Mouse (Mus musculus): ENCODE data around the gene Zfp184. TPM values are rescaled to one million over a fixed set of nuclear protein-coding genes. Genes with fewer than 3 reads are reported as not detected.
A peak's percentile ranks its signal among the peaks of the same experiment; 100 is the strongest.

Gene Zfp184
- total RNA-seq, 2 experiments from 2014 or later = 13.3 to 15.7 TPM

DNA sequence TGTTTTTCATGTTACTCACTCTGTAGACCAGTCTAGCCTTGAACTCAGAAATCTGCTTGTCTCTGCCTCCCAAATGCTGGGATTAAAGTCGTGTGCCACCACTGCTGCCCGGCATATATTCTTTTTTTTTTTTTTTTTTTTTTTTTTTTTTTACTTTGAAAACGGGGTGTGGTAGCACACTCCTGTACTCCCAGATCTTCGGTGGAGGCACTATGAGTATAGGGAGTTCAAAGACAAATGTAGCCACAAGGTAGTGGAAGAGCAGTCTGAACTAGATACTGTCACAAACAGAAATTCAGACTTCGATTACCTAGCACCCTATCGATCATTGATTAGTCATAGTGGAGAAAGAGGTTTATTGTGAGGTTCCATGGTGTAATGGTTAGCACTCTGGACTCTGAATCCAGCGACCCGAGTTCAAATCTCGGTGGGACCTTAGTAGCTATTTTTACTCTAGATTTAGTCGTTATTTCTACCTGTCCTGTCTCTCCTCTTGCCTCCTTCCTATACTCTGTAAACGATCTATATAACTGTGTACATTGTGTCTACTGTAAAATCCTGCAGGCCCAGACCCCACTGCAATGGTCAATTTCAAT lies 25.0 kb upstream of the Zfp184 start:
- no peak for ATAC-seq (replicated peaks; ENCODE audit: poor library complexity, severe bottlenecking)

DNA sequence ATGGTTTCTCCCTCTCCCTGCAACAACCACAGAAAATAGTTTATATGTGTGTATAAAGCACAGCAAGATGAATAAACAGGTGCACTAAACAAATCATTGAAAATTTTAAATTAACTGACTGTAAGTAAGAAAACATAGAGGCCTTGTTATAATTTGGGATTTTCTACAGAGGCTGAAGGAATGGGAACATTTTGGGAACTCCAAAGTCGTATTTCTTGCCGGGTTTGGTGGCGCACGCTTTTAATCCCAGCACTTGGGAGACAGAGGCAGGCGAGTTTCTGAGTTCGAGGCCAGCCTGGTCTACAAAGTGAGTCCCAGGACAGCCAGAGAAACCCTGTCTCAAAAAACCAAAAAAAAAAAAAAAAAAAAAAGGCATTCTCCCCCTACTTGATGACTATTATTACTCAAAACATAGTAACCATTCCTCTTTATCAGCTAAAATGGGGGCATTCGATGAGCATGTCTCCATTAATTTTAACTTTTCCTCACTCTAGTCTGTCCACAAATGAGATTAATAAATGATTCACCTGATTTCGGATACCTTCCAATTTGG lies 24.1 kb upstream of the Zfp184 start:
- ATAC-seq (replicated peaks; ENCODE audit: poor library complexity, severe bottlenecking) = no peak

DNA sequence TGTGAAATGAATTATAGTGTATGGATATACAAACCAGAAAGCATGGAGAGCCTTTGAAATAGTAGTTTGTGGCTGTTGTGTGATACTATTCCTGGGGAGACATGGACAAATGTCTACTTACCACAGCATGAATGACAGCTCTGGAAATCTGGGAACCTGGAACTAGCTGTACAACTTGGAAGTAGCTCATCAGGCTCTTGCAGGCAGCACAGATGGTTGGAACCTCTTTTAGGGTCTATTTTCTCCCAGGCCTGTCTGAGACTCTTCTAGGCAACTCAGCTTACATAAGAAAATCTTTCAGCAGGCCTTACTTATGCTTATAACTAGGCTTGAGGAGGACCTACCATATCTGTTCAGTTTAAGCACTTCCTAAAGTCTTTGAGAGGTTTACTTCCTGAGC lies 21.5 kb upstream of the Zfp184 start:
- ATAC-seq (replicated peaks; ENCODE audit: poor library complexity, severe bottlenecking) = no peak

DNA sequence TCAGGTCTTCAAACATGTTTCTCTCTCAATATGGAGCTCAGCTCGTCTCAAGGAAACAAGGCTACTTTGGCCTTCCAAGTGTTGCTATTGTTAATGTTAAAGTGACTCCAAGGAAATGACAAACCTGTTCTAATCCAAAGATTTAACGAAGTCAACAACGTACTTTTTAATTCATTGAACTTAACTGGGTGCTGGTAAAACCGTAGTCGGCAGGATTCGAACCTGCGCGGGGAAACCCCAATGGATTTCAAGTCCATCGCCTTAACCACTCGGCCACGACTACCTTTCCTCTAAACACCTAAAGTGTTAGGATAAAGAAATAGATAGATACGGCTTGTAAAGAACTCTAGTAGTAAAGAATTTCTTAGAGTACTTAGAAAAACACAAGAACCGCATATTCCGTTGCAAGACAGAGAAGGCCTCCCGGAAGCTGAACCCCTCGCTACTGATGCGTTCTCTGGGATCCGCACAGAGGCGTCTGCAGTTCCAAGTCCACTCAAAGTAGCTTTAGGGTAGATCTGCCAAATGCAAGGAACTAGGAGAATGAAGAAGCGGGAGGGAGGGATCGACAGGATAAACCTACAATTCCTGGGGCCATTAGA lies 20.1 kb upstream of the Zfp184 start:
- ATAC-seq (replicated peaks; ENCODE audit: poor library complexity, severe bottlenecking) = no peak

DNA sequence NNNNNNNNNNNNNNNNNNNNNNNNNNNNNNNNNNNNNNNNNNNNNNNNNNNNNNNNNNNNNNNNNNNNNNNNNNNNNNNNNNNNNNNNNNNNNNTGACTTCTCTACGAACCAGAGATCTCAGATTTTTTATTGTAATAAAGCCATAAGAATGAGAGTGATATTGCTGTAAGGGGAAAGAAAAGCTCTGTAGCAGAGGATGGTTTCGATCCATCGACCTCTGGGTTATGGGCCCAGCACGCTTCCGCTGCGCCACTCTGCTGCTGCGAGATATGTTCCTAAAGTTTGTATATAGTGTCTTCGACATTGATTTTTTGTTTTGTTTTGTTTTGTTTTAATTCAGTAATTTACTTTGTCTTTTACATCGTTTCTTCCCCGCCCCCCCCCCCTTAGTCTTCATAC lies 13.9 kb upstream of the Zfp184 start:
- no peak for ATAC-seq (replicated peaks; ENCODE audit: poor library complexity, severe bottlenecking)

DNA sequence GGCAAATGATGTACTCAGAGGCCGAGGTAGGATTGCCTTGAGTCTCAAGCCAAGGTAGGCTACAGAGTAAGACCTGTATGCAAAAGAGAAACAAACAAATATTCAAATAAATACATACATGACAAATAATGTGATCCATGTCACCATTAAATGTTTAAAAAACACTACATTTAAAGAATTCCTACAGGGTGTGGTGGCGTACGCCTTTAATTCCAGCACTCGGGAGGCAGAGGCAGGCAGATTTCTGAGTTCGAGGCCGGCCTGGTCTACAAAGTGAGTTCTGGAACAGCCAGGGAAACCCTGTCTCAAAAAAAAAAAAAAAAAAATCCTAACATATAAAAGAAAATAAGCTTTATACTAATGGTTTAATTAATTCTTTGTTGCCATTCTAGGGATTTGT lies 13.2 kb upstream of the Zfp184 start:
- ATAC-seq (replicated peaks; ENCODE audit: poor library complexity, severe bottlenecking) = no peak

DNA sequence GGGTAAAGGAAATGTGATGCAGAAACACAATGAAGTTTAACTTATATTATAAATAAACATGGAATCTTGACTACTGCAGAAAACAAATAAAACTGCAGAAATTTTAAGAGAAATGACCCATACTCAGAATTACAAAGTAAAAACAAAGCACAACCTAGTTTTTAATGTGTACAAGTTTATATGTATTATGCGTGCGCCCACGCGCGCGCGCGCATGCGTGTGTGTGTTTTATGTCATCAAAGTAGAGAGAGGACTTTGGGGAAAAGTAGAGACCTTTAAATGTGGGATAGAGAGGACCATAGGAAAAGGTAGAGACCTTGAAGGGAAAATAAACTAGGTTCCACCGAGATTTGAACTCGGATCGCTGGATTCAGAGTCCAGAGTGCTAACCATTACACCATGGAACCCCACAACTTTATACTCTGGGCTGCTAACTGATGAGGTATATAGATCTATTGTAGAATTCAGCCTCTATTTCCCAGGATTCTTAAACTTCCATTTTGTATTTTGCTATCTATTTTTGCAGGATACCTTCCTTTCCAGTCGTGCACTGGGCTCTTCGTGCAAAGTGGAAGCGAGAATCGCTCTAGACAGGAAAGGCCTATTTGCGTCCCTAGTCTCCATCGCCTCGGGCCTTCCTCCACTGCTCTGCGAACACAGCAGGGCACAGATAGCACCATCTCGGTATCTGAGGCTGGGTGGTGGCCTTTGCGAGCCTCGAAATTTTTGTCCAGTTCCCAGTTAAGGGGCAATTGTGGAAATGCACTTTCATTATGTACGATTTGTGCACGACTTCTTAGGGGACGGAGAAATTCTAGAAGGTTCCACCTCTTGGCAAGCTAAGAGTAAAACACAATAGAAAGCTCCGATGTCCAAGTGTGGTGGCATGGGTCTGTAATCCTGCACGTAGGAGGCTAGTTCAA lies 11.0 kb upstream of the Zfp184 start:
- no peak for ATAC-seq (replicated peaks; ENCODE audit: poor library complexity, severe bottlenecking)

DNA sequence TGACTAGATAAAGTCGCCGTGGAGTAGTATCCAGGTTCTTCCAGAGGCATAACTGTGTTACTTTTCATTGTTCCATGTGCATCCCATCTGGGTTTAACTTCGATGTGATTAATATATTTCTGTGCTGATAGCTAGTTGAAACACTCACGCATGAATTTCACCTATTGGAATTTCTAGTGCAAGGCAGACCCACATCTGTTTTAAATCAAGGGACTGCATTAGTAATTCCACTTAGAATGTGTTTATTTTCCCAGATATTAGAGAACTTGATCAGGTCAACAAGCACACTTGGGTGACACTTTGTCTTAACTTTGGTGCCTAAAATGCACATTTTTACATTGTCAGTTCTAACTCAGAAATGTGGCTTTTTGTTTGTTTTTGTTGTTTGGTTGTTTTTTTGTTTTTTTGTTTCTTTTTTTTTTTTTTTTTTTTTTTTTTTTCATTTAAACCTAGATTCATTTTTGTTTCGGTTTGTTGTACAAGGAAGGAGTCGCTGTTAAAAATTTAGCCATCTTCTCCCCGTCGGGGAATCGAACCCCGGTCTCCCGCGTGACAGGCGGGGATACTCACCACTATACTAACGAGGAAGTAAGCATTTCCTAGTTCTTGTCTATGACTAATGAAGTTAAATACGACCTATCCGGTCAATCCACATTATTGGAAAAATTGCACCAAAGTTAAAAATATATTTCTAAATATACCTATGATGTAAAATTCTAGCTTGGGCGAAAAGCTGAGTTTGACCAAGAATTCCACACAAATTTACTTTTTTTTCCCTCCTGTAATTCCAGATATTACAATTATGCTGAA lies 9.7 kb upstream of the Zfp184 start:
- peak; percentile 57 for ATAC-seq (replicated peaks; ENCODE audit: poor library complexity, severe bottlenecking)

DNA sequence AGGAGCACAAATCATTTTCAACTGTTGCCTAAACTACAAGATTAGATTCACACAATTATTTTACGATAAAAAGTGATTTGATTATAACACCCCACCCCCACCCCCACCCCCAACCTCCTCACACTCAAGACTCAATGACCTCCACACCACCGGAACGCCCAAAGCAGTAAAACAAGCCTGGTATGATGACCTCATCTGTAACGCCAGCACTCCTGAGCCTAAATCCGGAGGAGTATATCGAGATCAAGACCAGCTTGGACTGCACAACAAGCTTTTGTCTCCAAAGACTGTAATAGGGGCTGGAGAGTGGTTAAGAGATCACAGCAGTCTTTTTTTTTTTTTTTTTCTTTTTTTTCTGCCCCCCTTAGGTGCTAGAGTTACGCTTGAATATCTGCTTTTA lies 9.1 kb upstream of the Zfp184 start:
- no peak for ATAC-seq (replicated peaks; ENCODE audit: poor library complexity, severe bottlenecking)

DNA sequence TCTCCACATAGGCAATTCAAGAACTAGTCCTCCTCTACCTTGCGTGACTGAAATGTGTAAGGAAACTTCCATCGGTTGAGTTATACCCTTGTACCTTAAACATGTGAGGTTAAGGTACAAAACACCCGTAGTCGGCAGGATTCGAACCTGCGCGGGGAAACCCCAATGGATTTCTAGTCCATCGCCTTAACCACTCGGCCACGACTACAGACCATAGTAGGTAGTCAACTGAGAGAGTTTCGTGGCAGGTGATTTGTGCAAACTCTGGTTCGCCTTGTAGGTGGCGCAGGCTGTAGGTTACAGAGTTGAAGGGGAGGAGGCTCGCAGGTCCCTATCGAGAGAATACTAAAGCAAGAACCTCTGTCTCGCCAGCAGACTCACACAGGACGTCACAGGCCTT lies 7.9 kb upstream of the Zfp184 start:
- no peak for ATAC-seq (replicated peaks; ENCODE audit: poor library complexity, severe bottlenecking)

DNA sequence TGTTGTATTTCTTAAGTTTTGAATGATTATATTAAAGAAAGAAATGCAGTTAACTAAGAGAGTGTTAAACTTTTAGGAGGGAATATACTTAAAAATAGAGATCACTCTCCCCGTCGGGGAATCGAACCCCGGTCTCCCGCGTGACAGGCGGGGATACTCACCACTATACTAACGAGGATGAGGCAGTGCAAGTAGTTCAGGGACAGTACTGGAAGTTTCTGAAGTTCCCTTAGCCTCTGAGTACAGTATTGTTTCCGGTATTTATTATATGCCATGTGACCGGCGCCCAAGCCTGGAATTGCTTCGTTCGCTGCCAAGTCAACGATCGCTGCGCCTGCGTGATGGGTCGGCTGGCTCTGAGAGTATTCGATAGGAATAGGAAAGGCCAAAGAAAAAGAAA lies 4.7 kb upstream of the Zfp184 start:
- peak; percentile 61 for ATAC-seq (replicated peaks; ENCODE audit: poor library complexity, severe bottlenecking)

DNA sequence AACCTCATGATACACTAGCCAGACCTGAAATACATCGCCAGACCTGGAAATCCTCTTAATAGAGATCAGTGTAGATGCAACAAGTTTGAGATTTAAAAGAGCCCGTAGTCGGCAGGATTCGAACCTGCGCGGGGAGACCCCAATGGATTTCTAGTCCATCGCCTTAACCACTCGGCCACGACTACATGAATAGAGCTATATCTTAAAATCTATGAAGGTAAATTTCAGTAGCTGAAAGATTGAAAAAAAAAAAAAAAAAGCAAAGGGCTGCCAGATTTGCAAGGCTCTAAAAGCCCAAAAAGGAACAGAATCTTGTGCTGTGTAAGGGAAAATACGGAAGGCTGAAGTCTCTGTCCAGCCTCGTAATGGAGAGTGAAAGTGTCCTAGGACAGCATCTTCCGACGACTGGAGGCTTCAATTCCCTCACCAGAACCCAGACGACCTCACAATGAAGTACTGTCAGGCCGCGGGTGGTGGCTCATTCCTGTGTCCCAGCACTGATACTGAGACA lies 4.0 kb upstream of the Zfp184 start:
- ATAC-seq (replicated peaks; ENCODE audit: poor library complexity, severe bottlenecking) = peak; percentile 34

DNA sequence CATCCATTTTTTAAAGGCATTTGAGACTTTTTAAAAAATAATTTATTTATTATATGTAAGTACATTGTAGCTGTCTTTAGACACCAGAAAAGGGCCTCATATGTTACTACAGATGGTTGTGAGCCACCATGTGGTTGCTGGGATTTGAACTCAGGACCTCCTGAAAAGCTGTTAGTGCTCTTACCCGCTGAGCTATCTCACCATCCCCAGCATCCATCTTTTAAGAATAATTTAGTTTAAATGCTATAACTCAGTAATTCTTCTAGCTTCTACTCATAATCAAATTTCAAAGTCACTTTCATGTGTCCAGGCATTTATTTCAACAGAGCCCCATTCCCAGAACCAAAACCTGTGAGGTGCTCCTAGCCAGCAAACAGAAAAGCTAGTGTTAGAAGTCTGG lies 1.2 kb upstream of the Zfp184 start:
- ATAC-seq (replicated peaks; ENCODE audit: poor library complexity, severe bottlenecking) = no peak

DNA sequence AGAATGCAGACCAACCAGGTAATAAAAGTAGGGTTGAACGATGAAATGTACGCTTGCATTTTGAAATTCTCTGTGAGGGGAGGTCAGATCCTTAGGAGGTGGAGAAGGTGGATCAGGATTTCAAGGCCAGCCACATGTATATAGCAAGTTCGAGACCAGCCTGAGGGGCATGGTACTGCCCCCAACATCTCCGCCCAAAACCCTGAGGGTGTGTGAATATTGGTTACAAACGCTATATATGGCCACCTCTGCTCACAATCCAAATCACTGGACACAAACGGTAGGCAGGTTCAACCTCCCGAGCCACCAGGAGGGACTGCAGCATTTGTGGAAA lies 335 bp upstream of the Zfp184 start:
- ATAC-seq (replicated peaks; ENCODE audit: poor library complexity, severe bottlenecking) = peak; percentile 34

DNA sequence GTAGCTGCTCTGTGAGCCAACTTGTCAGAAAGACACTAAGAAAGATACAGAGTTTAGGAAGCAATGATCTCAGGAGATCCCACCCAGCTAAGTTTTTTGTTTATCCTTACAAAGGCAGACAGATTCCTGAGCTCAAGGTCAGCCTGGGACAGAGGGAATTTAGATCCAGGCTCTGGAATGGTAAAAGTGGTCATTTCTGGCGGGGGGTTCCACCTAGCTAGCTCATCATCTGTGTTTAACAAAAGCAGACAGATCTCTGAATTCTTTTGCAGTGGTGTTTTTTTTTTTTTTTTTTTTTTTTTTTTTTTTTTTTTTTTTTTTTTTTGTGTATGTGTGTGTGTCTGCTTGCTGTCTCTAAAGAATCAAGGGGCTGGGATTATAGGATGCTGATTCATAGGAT lies 24.4 kb downstream of the Zfp184 start:
- no peak for ATAC-seq (replicated peaks; ENCODE audit: poor library complexity, severe bottlenecking)

DNA sequence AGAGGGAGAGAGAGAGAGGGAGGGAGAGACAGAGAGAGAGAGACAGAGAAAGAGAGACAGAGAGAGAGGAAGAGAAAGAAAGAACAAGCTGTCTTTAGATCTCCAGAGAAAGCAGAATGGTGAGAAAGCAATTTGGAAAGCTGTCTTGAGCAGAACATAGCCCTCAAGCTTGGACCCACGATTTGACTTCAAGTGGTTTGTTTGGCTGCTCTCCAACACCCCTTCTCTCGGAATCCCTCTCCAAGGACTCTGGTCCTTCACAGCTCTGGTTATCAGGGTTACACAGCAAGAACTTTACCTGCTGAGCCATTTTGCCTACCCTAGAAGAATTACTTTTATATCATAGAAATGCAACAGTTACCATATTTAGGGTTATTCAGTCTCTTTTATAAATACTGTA lies 24.9 kb downstream of the Zfp184 start:
- ATAC-seq (replicated peaks; ENCODE audit: poor library complexity, severe bottlenecking) = no peak

DNA sequence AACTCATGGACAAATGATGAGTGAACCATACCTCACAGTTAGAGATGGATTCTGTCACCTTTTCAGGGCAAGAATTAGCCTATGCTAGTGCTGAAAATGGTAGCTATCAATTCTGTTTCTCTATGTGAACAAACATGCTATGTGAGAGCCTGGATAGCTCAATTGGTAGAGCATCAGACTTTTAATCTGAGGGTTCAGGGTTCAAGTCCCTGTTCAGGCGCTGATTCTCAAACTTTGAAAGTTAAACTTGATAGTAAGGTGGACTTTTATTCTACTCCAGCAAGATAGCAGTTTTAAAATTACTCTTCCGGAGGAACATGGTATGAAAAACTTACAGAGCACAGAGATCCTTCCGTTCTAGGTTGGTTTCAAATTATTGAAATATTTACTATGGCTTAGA lies 26.7 kb downstream of the Zfp184 start:
- ATAC-seq (replicated peaks; ENCODE audit: poor library complexity, severe bottlenecking) = no peak

DNA sequence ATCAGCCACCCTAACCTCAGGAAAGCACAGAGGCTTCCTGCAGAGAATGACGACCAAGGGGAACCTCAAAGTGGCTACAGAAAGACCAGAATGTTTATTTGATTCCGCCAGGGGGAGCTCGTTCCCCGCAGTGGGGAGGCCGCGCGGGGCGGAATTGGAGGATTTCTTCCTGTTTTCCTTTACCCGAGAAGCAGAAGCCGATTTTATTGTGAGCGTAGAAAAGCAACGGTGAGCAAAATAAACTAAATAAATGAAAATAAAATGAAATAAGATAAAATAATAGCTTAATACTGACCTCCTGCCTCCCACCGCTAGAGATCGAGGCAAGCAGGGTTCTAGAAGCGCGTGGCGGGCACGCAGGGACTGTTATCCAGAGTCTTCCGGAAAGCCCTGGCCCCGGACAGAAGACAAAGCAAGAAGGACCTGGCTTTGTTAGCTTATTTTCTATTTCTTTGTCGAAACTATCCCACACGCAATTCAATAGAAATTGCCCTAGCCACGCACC lies 29.4 kb downstream of the Zfp184 start:
- ATAC-seq (replicated peaks; ENCODE audit: poor library complexity, severe bottlenecking) = peak; percentile 92

DNA sequence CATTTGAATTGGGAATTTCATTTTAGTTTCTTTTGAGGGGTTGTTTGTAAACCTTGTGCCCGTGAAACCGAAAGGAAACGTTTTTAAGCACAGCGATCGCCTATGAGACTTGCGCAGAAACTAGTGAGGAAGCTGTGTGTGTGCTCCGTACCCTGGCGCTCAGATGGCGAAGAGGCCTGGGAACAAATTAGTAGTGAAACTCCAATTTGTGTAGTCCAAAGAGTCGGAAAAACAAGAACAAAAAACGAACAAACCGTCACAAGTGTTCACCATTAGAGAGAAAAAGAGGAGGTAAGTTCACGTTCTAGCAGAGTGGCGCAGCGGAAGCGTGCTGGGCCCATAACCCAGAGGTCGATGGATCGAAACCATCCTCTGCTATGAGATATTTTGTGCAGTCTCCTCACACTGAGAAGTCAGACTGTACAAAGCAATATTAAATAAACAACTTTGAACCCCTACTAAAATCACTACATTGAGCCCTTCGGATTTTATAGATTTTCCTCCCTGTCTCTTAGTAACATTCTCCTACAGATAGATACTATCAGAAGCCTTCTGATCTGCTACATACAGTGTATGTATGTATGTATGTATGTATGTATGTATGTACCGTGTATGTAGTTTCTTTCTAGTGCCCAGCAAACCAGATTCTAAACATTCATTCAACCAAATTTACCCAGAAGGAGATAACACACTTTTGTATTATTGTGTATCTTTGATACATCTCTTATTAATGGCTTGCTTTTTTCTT lies 30.0 kb downstream of the Zfp184 start:
- peak; percentile 57 for ATAC-seq (replicated peaks; ENCODE audit: poor library complexity, severe bottlenecking)
